Mouse (Mus musculus): ENCODE data around the gene Rnf225.

DNA sequence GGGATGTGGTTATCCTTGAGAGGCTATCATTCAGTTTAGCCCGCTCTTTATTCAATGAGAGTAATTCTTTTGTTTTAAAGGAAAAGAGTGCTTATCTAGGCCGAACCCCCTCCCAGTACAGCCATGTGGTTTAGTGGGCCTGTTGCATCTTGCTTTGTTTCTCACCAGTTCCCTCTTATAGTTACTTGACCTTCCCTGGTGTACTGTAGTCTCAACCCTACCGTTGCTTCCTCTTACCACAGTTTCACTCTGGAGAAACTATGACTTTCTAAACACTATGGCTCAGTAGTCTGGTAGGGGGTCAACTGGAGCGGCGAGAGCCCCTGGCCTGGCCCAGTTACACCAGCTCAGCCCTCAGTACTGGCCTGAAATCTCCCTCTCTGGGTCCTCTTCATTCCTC, 39.6 kb upstream of the Rnf225 start:
- no peak for TF ChIP-seq CTCF (IDR thresholded peaks at IDR 0.05; ENCODE audit: low read depth)
- no peak for TF ChIP-seq EP300 (optimal IDR thresholded peaks at IDR 0.05)

Data from stomach, postnatal 0 days (tissue).